Mouse (Mus musculus): ENCODE results near the gene Pou2af1.

- TF ChIP-seq CTCF (IDR thresholded peaks at IDR 0.05; ENCODE audit: control insufficient read depth, insufficient read depth, insufficient replicate concordance, low read depth, low read length) (no peak), POLR2A (IDR thresholded peaks at IDR 0.05; ENCODE audit: control insufficient read depth, low read depth, low read length) (no peak)
Observed at GRCm38 (mm10) chr9:51190655-51191054, 22.9 kb upstream of the Pou2af1 start.

Measured in testis, adult 2 months (tissue).